Mouse (Mus musculus) heart, adult 8-10 months (tissue): ENCODE data around the gene Gsdma3. TPM values are rescaled to one million over a fixed set of nuclear protein-coding genes. Genes with fewer than 3 reads are reported as not detected.
A peak's percentile ranks its signal among the peaks of the same experiment; 100 is the strongest.
"Not testable (repeated sequence)": the region's sequence is repeated elsewhere in the genome, so short reads cannot be mapped to it uniquely, and the experiment has no call there.

ENCODE experiments used
- DNase-seq: peaks from one replicate; pipeline ENCODE4 v3.0.0; 2022; ENCODE audit warnings: low spot score
- total RNA-seq, 4 experiments: library from RNA; stranded (reverse); gene quantifications; 2 replicates each; pipeline ENCODE4 v1.2.4; 2022

Gene Gsdma3
- total RNA-seq, 4 experiments from 2014 or later: 1.6 to 3.4 (median 2.8) TPM

- DNase-seq: no peak
These were observed 42.8 kb downstream of the Gsdma3 start for GRCm38 (mm10) chr11:98668984-98669383.

GRCm38 (mm10) chr11:98671284-98671815 lies 45.2 kb downstream of the Gsdma3 start:
- no peak for DNase-seq

- no peak for DNase-seq
These were observed 45.7 kb downstream of the Gsdma3 start for GRCm38 (mm10) chr11:98671857-98672256.

- DNase-seq: no peak
These were observed 46.3 kb downstream of the Gsdma3 start for GRCm38 (mm10) chr11:98672482-98672881.

GRCm38 (mm10) chr11:98673136-98673535 lies 47.0 kb downstream of the Gsdma3 start:
- not testable (repeated sequence) for DNase-seq

- no peak for DNase-seq
These were observed 49.7 kb downstream of the Gsdma3 start for GRCm38 (mm10) chr11:98675829-98676363.

GRCm38 (mm10) chr11:98680023-98680422 lies 53.9 kb downstream of the Gsdma3 start:
- DNase-seq: no peak

GRCm38 (mm10) chr11:98680595-98680994 lies 54.4 kb downstream of the Gsdma3 start:
- not testable (repeated sequence) for DNase-seq

GRCm38 (mm10) chr11:98681186-98681585 lies 55.0 kb downstream of the Gsdma3 start:
- DNase-seq: no peak

GRCm38 (mm10) chr11:98681786-98682745 lies 55.9 kb downstream of the Gsdma3 start, which contains the start of gene Psmd3:
Gene Psmd3, plus strand, starts transcription at chr11:98682554.
- peak; percentile 100 for DNase-seq

GRCm38 (mm10) chr11:98682811-98683210 lies 56.7 kb downstream of the Gsdma3 start:
- DNase-seq: no peak

GRCm38 (mm10) chr11:98685642-98686041 lies 59.5 kb downstream of the Gsdma3 start:
- no peak for DNase-seq

- DNase-seq: no peak
These were observed 60.8 kb downstream of the Gsdma3 start for GRCm38 (mm10) chr11:98686976-98687375.

Other genes starting within 250 kb of the Gsdma3 start
- 1,000 to 10,000 TPM; 2,176 to 4,520 (median 3,450) TPM for gene Tcap, start 242.5 kb upstream of the Gsdma3 start, total RNA-seq
- gene Pnmt, start 239.9 kb upstream of the Gsdma3 start, total RNA-seq: 1 to 10 TPM in 3 of 4 experiments, not detected in 1; 1.2 to 1.6 (median 1.4) TPM
- gene Pgap3, start 225.9 kb upstream of the Gsdma3 start, total RNA-seq: 1 to 10 TPM; 8.2 to 9.6 (median 8.9) TPM
- 1 to 10 TPM; 5.4 to 9.1 (median 8.0) TPM for gene Erbb2, start 213.9 kb upstream of the Gsdma3 start, total RNA-seq
- gene Mien1, start 187.4 kb upstream of the Gsdma3 start, total RNA-seq: 10 to 100 TPM; 66.9 to 78.4 (median 71.0) TPM
- under 1 TPM in 1 of 4 experiments, not detected in 3; 0.19 TPM for gene Grb7, start 180.0 kb upstream of the Gsdma3 start, total RNA-seq
- gene Ikzf3, start 80.3 kb upstream of the Gsdma3 start, total RNA-seq: 1 to 10 TPM in 2 of 4 experiments, under 1 TPM in 2; 0.47 to 1.3 (median 0.86) TPM
- gene Zpbp2, start 75.3 kb upstream of the Gsdma3 start, total RNA-seq: not detected
- 10 to 100 TPM; 39.7 to 46.4 (median 43.1) TPM for gene Ormdl3, start 39.0 kb upstream of the Gsdma3 start, total RNA-seq
- gene Lrrc3c, start 28.1 kb upstream of the Gsdma3 start, total RNA-seq: not detected
- 10 to 100 TPM in 1 of 4 experiments, 1 to 10 TPM in 3; 4.8 to 12.3 (median 7.9) TPM for gene Gm12355, start 699 bp upstream of the Gsdma3 start, total RNA-seq
- under 1 TPM in 1 of 4 experiments, not detected in 3; 0.25 TPM for gene Gsdma2, start 20.4 kb downstream of the Gsdma3 start, total RNA-seq
- gene Gsdma, start 38.0 kb downstream of the Gsdma3 start, total RNA-seq: under 1 TPM in 2 of 4 experiments, not detected in 2; 0.14 to 0.16 TPM
- 100 to 1,000 TPM in 1 of 4 experiments, 10 to 100 TPM in 3; 95.0 to 106 (median 99.1) TPM for gene Psmd3, start 56.2 kb downstream of the Gsdma3 start, total RNA-seq
- gene Csf3, start 74.9 kb downstream of the Gsdma3 start, total RNA-seq: not detected
- gene Med24, start 103.1 kb downstream of the Gsdma3 start, total RNA-seq: 10 to 100 TPM; 44.4 to 49.9 (median 46.8) TPM
- 10 to 100 TPM; 92.5 to 98.4 (median 95.1) TPM for gene Thra, start 114.3 kb downstream of the Gsdma3 start, total RNA-seq
- gene Nr1d1, start 149.0 kb downstream of the Gsdma3 start, total RNA-seq: 100 to 1,000 TPM in 2 of 4 experiments, 10 to 100 TPM in 2; 81.4 to 121 (median 101) TPM
- 10 to 100 TPM; 72.1 to 84.3 (median 78.7) TPM for gene Msl1, start 169.2 kb downstream of the Gsdma3 start, total RNA-seq
- gene Casc3, start 178.5 kb downstream of the Gsdma3 start, total RNA-seq: 10 to 100 TPM; 16.0 to 20.9 (median 17.8) TPM
- 1 to 10 TPM in 1 of 4 experiments, under 1 TPM in 3; 0.38 to 1.1 (median 0.76) TPM for gene Rapgefl1, start 210.4 kb downstream of the Gsdma3 start, total RNA-seq
- 10 to 100 TPM in 3 of 4 experiments, 1 to 10 TPM in 1; 9.4 to 12.6 (median 11.5) TPM for gene Wipf2, start 237.3 kb downstream of the Gsdma3 start, total RNA-seq